Mouse (Mus musculus) thymus, adult 2 months (tissue): Measurements from ENCODE around the gene Eif5b. TPM values are rescaled to one million over a fixed set of nuclear protein-coding genes. Genes with fewer than 3 reads are reported as not detected.

Experiments used
- DNase-seq: peaks from one replicate; pipeline ENCODE4 v3.0.0; 2021
- H3K27ac ChIP-seq: fragments of 200-500 bp; 2 replicates; pipeline ENCODE4 v1.5.1; 2012; ENCODE audit warnings: low read length, control low read depth; ENCODE audit not compliant: control insufficient read depth, insufficient read depth
- H3K27me3 ChIP-seq: fragments of 200-500 bp; 2 replicates; pipeline ENCODE4 v1.6.1; 2012; ENCODE audit warnings: mild to moderate bottlenecking, low read length, moderate library complexity, mixed read lengths; ENCODE audit not compliant: control insufficient read depth, insufficient read depth
- H3K36me3 ChIP-seq: fragments of 200-500 bp; 2 replicates; pipeline ENCODE4 v1.6.1; 2012; ENCODE audit warnings: mild to moderate bottlenecking, low read length, moderate library complexity; ENCODE audit not compliant: control insufficient read depth, insufficient read depth
- H3K4me1 ChIP-seq: fragments of 200-500 bp; replicated peaks from 2 replicates; pipeline ENCODE4 v1.6.1; 2012; ENCODE audit warnings: low read length; ENCODE audit not compliant: control insufficient read depth, insufficient read depth
- H3K4me3 ChIP-seq: fragments of 200-500 bp; 2 replicates; pipeline ENCODE4 v1.5.1; 2012; ENCODE audit warnings: mild to moderate bottlenecking, low read length, control low read depth, moderate library complexity; ENCODE audit not compliant: control insufficient read depth, insufficient read depth
- CTCF ChIP-seq: fragments of 200-500 bp; IDR thresholded peaks from 2 replicates; pipeline ENCODE4 v1.5.1; 2012; ENCODE audit warnings: mild to moderate bottlenecking, control low read depth, low read length, moderate library complexity, borderline replicate concordance; ENCODE audit not compliant: control insufficient read depth, poor library complexity, insufficient read depth; ENCODE audit errors: extremely low read depth
- POLR2A ChIP-seq: fragments of 200-500 bp; IDR thresholded peaks from 2 replicates; pipeline ENCODE4 v1.6.1; 2012; ENCODE audit warnings: mild to moderate bottlenecking, low read length, control low read depth, moderate library complexity; ENCODE audit not compliant: control insufficient read depth, poor library complexity, insufficient read depth; ENCODE audit errors: extremely low read depth
- WGBS: fragments of 180-500 bp; shearing (Covaris S2); methylation state at CpG from one replicate; pipeline ENCODE4 v1.1.7; 2018; 5-methylcytosine and 5-hydroxymethylcytosine counted together
- polyA plus RNA-seq: library from polyadenylated mRNA; depleted of rRNA; stranded (reverse); fragments of >200 nt; gene quantifications from 2 replicates; pipeline ENCODE4 v1.2.3, GENCODE M21; 2012

Eif5b gene
- polyA plus RNA-seq, 1 experiment, result 6.7 TPM

DNA sequence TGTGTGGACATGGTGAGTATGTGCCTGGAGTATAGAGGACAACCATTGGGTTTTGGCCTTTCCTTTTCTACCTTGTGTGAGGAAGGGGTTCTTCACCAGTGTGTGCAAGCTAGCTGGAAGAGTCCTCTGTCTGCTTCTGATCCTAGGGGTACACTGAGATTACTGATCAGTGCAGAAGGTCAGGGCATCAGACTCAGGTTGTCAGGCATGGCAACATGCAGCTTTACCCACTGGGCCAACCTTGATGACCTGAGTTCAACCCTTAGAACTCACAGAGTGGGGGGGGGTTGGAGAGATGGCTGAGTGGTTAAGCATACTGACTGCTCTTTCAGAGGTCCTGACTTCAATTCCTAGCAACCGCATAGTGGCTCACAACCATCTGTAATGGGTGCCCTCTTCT is 13.5 kb upstream of the Eif5b start:
- Histone ChIP-seq H3K36me3 (peaks cover 35% of the 10 kb centered on the region), H3K27me3 (no peaks in the 10 kb centered on the region), H3K27ac (no peak overlapping the region), H3K4me3 (no peak overlapping the region), H3K4me1 (no peaks in the 10 kb centered on the region)
- 96% methylated on average over 1 of the region's 1 CpGs for WGBS
- TF ChIP-seq POLR2A, result no peak
- no peak for TF ChIP-seq CTCF
- no peak for DNase-seq

DNA sequence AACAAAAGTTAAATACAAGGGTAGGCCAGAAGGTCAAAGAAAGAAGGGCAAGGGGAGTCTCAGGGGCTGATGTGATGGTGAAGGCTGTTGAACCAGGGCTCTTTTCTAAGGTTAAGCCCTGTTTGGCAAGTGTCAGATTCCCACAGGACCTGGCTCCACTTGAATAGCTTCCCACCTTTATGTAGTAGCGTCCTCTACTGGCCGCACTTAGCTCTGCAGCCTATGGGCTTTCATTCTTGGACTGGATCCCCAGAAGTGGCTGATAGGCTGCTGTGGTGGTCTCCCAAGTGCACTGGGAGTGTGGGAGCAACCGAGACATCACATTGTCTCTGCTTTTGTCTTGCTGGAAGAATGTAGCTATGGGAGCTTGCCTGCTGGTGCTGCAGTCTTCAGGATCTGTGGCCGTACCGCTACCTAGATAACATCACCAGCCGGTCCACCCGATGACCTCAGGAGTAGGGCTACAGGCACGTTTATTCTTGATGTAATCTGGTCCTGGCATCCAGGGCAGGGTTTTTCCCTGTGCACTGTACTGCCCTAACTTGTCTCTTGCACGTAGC is 12.0 kb upstream of the Eif5b start:
- WGBS, result 89% methylated on average over 9 of the region's 9 CpGs
- H3K4me1 ChIP-seq, result no peaks in the 10 kb centered on the region
- H3K4me3 ChIP-seq, result no peak overlapping the region
- no peak for TF ChIP-seq POLR2A
- no peak for TF ChIP-seq CTCF
- H3K27ac ChIP-seq, result no peak overlapping the region
- H3K27me3 ChIP-seq, result no peaks in the 10 kb centered on the region
- peak; percentile 13 for DNase-seq
- peaks cover 49% of the 10 kb centered on the region for H3K36me3 ChIP-seq

DNA sequence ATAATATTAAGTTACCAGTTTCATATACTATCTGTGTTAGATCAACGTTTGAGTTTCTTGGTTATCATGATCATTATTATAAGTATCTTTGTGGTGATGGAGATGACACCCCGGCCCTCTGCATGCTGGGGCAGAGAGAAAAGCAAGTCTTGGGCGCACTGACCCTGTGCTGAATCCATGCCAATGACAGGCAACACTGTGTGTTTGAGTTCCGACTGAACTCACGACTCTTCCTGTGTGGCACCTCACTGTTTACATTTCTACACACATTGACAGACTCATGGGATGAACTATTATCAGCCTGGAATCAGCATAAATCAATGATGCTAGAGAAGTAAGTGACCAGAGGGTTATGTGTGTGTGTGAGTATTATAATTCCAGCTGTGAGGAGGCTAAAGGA is 10.0 kb upstream of the Eif5b start:
- 91% methylated on average over 5 of the region's 5 CpGs for WGBS
- Histone ChIP-seq H3K4me3 (no peak overlapping the region), H3K4me1 (no peaks in the 10 kb centered on the region), H3K27me3 (no peaks in the 10 kb centered on the region), H3K36me3 (peaks cover 65% of the 10 kb centered on the region), H3K27ac (no peak overlapping the region)
- DNase-seq, result no peak
- no peak for TF ChIP-seq CTCF
- TF ChIP-seq POLR2A, result no peak

DNA sequence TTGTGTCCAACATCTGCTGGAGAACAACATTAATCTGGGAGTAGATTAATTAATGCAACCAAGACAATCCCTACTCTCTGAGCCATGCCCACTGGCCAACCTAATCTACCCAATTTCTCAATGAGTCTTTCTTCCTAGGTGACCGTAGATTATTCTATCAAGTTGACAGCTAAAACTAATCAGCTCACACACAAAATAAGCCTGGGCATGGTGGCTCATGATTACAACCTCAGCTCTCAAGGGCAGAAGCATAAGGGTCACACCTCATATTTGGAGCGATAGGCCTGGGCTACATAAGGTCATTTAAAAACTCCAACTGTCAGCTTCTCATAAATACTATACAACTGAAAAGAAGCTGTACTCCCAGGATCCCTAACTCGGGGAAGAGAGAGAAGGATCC is 1.6 kb upstream of the Eif5b start:
- no peak for DNase-seq
- 38% methylated on average over 3 of the region's 3 CpGs for WGBS
- Histone ChIP-seq H3K27me3 (no peaks in the 10 kb centered on the region), H3K27ac (no peak overlapping the region), H3K36me3 (peaks cover 33% of the 10 kb centered on the region), H3K4me1 (0 out of 2 replicates have a peak, but pooled peaks cover 2% of the 10 kb centered on the region), H3K4me3 (peak overlapping the region; percentile 59)
- no peak for TF ChIP-seq POLR2A
- TF ChIP-seq CTCF, result no peak

- Histone ChIP-seq H3K27me3 (no peaks in the 10 kb centered on the region), H3K4me1 (0 out of 2 replicates have a peak, but pooled peaks cover 2% of the 10 kb centered on the region), H3K27ac (peak overlapping the region; percentile 71), H3K4me3 (peak overlapping the region; percentile 59), H3K36me3 (peaks cover 30% of the 10 kb centered on the region)
- DNase-seq, result peak; percentile 97
- TF ChIP-seq CTCF (no peak), POLR2A (peak; percentile 64)
- under 1% methylated on average over 42 of the region's 42 CpGs for WGBS
These were observed 829 bp upstream of the Eif5b start for GRCm38 (mm10) chr1:37996877-37997484.

- WGBS, result 3% methylated on average over 44 of the region's 47 CpGs
- TF ChIP-seq POLR2A (no peak), CTCF (no peak)
- Histone ChIP-seq H3K4me3 (peak overlapping the region; percentile 83), H3K27me3 (no peaks in the 10 kb centered on the region), H3K4me1 (0 out of 2 replicates have a peak, but pooled peaks cover 2% of the 10 kb centered on the region), H3K36me3 (peaks cover 15% of the 10 kb centered on the region), H3K27ac (no peak overlapping the region)
- no peak for DNase-seq
These were observed 775 bp downstream of the Eif5b start for GRCm38 (mm10) chr1:37998371-37999199.
